Mouse (Mus musculus) thymus, adult 2 months (tissue): Measurements from ENCODE around the gene C1s2.

Experiments used
- CTCF ChIP-seq: fragments of 200-500 bp; IDR thresholded peaks from 2 replicates; pipeline ENCODE4 v1.5.1; 2012; ENCODE audit warnings: mild to moderate bottlenecking, control low read depth, low read length, moderate library complexity, borderline replicate concordance; ENCODE audit not compliant: control insufficient read depth, poor library complexity, insufficient read depth; ENCODE audit errors: extremely low read depth
- POLR2A ChIP-seq: fragments of 200-500 bp; IDR thresholded peaks from 2 replicates; pipeline ENCODE4 v1.6.1; 2012; ENCODE audit warnings: mild to moderate bottlenecking, low read length, control low read depth, moderate library complexity; ENCODE audit not compliant: control insufficient read depth, poor library complexity, insufficient read depth; ENCODE audit errors: extremely low read depth

- TF ChIP-seq POLR2A, result no peak
- no peak for TF ChIP-seq CTCF
These were observed 22.2 kb upstream of the C1s2 start for GRCm38 (mm10) chr6:124658067-124658466.
